Mouse (Mus musculus): ENCODE measurements around the gene Srsf3. TPM values are rescaled to one million over a fixed set of nuclear protein-coding genes. Genes with fewer than 3 reads are reported as not detected.
A peak's percentile ranks its signal among the peaks of the same experiment; 100 is the strongest.

Srsf3 gene
- total and polyA plus RNA-seq, 2 experiments from 2014 or later: 151 to 238 TPM

DNA sequence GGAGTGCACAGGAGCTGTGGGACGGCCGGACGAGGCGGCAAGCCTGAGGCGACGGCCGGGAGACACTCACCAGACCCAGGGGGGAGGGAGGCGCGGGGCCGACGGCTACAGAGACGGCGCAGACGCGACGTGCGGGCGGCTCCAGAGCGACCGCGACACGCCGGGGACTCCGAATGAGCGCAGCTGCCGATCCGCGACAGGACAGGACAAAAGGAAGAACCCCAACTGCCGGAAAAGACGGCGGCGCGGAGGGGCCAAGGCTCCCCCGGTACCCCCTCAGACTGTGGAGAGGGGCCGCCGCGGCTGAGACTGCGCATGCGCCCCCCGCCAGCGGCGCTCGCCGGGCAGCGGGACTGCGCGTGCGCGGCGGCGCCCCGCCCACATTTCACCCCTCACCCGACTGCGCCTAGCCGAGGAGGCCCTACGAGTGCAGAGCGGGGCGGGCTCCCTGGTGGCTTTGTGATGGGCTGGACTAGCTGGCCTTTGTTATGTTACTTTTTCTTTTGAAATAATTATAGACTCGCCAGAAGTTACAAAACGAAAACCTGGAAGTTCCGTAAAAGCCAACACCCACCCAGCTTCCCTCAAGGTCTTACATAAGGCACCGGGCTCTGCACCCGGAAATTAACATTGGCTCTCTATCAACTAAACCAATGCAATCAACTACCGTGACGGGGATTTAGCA lies 24.6 kb upstream of the Srsf3 start, which contains the start of gene Stk38:
Gene Stk38 (minus strand): TSS at position 355 of the 685 bp plus-strand sequence.
- Histone ChIP-seq H3K4me1 (ENCODE audit: control insufficient read depth, insufficient read depth) (0 out of 2 replicates have a peak, but pooled peaks cover 3% of the 10 kb centered on the region), H3K27me3 (ENCODE audit: control insufficient read depth, insufficient read depth, low read length) (no peaks in the 10 kb centered on the region), H3K4me2 (ENCODE audit: low read depth, low read length) (peak within 1 kb of the TSS; percentile 81), H3K9ac (replicated peaks; ENCODE audit: low read depth, low read length) (peak within 1 kb of the TSS; percentile 82), H3K36me3 (replicated peaks; ENCODE audit: control insufficient read depth, insufficient read depth, low read length) (no peaks in the 10 kb centered on the region), H3K9me3 (replicated peaks; ENCODE audit: control insufficient read depth, low read length) (no peaks in the 10 kb centered on the region), H3K4me3 (ENCODE audit: low read depth, low read length) (peak within 1 kb of the TSS; percentile 65), H3K27ac (ENCODE audit: low read depth) (peak within 1 kb of the TSS; percentile 89)
- DNase-seq (ENCODE audit: low spot score) (peak; percentile 82), ATAC-seq (ENCODE audit: insufficient read depth, low read depth) (peak; percentile 92)
- TF ChIP-seq CTCF (IDR thresholded peaks at IDR 0.05; ENCODE audit: low read depth): no peak
- TF ChIP-seq EP300 (IDR thresholded peaks at IDR 0.05; ENCODE audit: low read depth): no peak
- under 1% methylated on average over 60 of the region's 65 CpGs for WGBS

DNA sequence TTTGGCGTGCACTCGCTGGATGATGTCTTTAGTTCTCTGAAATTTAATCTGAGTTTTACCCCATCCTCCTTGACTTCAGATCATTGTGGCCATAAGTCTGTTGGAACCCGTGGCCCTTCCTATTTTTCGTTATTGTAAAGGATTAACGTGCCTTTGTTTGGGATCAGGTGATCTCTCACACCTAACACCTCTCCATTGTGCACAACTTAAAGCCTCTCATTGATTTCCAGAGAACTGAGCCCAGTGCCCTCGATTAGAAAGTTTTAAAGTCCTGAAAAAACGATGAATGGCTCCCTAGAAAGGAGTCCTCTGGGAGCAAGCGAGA lies 24.1 kb upstream of the Srsf3 start:
- TF ChIP-seq CTCF (IDR thresholded peaks at IDR 0.05; ENCODE audit: low read depth): no peak
- TF ChIP-seq EP300 (IDR thresholded peaks at IDR 0.05; ENCODE audit: low read depth): no peak
- H3K4me3 ChIP-seq (ENCODE audit: low read depth, low read length): peak overlapping the region; percentile 65
- ATAC-seq (ENCODE audit: insufficient read depth, low read depth): no peak
- no peaks in the 10 kb centered on the region for H3K9me3 ChIP-seq (replicated peaks; ENCODE audit: control insufficient read depth, low read length)
- no peaks in the 10 kb centered on the region for H3K27me3 ChIP-seq (ENCODE audit: control insufficient read depth, insufficient read depth, low read length)
- H3K36me3 ChIP-seq (replicated peaks; ENCODE audit: control insufficient read depth, insufficient read depth, low read length): no peaks in the 10 kb centered on the region
- DNase-seq (ENCODE audit: low spot score): no peak
- H3K4me1 ChIP-seq (ENCODE audit: control insufficient read depth, insufficient read depth): 0 out of 2 replicates have a peak, but pooled peaks cover 3% of the 10 kb centered on the region
- H3K27ac ChIP-seq (ENCODE audit: low read depth): peak overlapping the region; percentile 89
- peak overlapping the region; percentile 82 for H3K9ac ChIP-seq (replicated peaks; ENCODE audit: low read depth, low read length)
- peak overlapping the region; percentile 81 for H3K4me2 ChIP-seq (ENCODE audit: low read depth, low read length)
- WGBS: 23% methylated on average over 8 of the region's 8 CpGs

DNA sequence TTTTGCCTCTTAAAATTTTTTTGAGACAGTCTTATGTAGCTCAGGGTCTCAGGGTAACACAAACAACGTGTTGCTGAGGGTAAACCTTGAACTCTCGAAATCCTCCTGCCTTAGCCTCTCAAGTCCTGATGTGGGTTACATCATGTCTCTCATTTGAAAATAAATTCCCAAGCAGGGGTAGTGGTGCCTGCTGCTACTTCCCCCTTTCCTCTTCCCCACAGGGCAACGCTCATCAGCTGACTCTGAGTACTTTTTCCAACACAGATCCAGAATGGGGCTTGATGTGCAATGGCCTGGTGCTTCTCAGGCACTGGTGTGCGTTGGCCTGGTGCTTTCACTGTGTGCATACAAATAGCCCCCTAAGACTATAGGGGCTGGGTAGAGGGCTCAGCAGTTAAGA lies 23.2 kb upstream of the Srsf3 start:
- ATAC-seq (ENCODE audit: insufficient read depth, low read depth): no peak
- WGBS: 87% methylated on average over 4 of the region's 4 CpGs
- no peaks in the 10 kb centered on the region for H3K27me3 ChIP-seq (ENCODE audit: control insufficient read depth, insufficient read depth, low read length)

DNA sequence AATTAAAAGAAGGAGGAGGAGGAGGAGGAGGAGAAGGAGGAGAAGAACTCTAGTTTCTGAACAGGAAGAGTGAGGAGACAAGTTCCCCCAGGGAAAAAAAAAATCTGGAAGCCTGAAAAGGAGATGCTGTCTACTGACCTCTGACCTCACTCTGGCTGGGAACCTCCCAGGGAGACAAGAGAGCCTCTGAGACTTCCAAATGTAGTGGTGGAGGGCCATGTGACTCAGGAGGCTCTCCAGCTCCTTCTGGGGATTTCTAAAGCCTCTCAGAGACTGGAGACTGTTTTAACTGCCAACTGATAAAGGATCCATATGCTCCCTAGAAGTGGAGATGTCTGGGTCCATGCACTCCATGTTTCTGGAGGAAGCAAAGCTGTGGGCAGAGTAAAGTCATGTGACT lies 18.2 kb upstream of the Srsf3 start:
- Histone ChIP-seq H3K27me3 (ENCODE audit: control insufficient read depth, insufficient read depth, low read length) (no peaks in the 10 kb centered on the region), H3K4me3 (ENCODE audit: low read depth, low read length) (no peak overlapping the region), H3K9ac (replicated peaks; ENCODE audit: low read depth, low read length) (no peak overlapping the region), H3K9me3 (replicated peaks; ENCODE audit: control insufficient read depth, low read length) (no peaks in the 10 kb centered on the region), H3K36me3 (replicated peaks; ENCODE audit: control insufficient read depth, insufficient read depth, low read length) (no peaks in the 10 kb centered on the region), H3K4me1 (ENCODE audit: control insufficient read depth, insufficient read depth) (no peaks in the 10 kb centered on the region), H3K4me2 (ENCODE audit: low read depth, low read length) (no peak overlapping the region), H3K27ac (ENCODE audit: low read depth) (no peak overlapping the region)
- ATAC-seq (ENCODE audit: insufficient read depth, low read depth) (no peak; the same call in 1 of the 2 replicates), DNase-seq (ENCODE audit: low spot score) (no peak)
- TF ChIP-seq CTCF (IDR thresholded peaks at IDR 0.05; ENCODE audit: low read depth): no peak

More for the DNA sequence above, 23.2 kb upstream of the Srsf3 start:
- TF ChIP-seq EP300 (IDR thresholded peaks at IDR 0.05; ENCODE audit: low read depth) (no peak), CTCF (IDR thresholded peaks at IDR 0.05; ENCODE audit: low read depth) (no peak)
- no peaks in the 10 kb centered on the region for H3K9me3 ChIP-seq (replicated peaks; ENCODE audit: control insufficient read depth, low read length)
- H3K4me3 ChIP-seq (ENCODE audit: low read depth, low read length): no peak overlapping the region
- H3K4me2 ChIP-seq (ENCODE audit: low read depth, low read length): no peak overlapping the region
- DNase-seq (ENCODE audit: low spot score): no peak
- H3K4me1 ChIP-seq (ENCODE audit: control insufficient read depth, insufficient read depth): 0 out of 2 replicates have a peak, but pooled peaks cover 3% of the 10 kb centered on the region
- H3K27ac ChIP-seq (ENCODE audit: low read depth): no peak overlapping the region
- no peak overlapping the region for H3K9ac ChIP-seq (replicated peaks; ENCODE audit: low read depth, low read length)
- H3K36me3 ChIP-seq (replicated peaks; ENCODE audit: control insufficient read depth, insufficient read depth, low read length): no peaks in the 10 kb centered on the region

DNA sequence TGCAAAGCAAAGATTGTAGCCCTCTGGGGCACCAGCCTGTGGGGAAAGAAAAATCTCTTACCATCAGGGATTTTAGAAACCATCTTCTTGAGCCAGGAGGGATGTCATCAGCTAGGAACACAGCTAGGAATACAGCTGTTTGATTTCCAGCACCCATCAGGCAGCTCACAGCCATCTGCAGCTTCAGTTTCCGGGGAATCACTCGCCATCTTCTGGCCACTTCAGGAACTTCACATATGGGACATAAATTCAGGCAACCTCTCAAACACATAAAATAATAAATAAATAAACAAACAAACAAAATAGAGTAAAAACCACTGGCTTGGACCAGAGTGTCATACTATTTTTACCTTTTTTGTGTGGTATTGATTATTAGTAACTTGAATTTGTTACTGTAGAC lies 16.8 kb upstream of the Srsf3 start:
- TF ChIP-seq EP300 (IDR thresholded peaks at IDR 0.05; ENCODE audit: low read depth) (no peak), CTCF (IDR thresholded peaks at IDR 0.05; ENCODE audit: low read depth) (peak; percentile 51)
- Histone ChIP-seq H3K9ac (replicated peaks; ENCODE audit: low read depth, low read length) (no peak overlapping the region), H3K4me1 (ENCODE audit: control insufficient read depth, insufficient read depth) (no peaks in the 10 kb centered on the region), H3K4me3 (ENCODE audit: low read depth, low read length) (no peak overlapping the region), H3K4me2 (ENCODE audit: low read depth, low read length) (no peak overlapping the region), H3K27me3 (ENCODE audit: control insufficient read depth, insufficient read depth, low read length) (no peaks in the 10 kb centered on the region), H3K36me3 (replicated peaks; ENCODE audit: control insufficient read depth, insufficient read depth, low read length) (no peaks in the 10 kb centered on the region), H3K9me3 (replicated peaks; ENCODE audit: control insufficient read depth, low read length) (no peaks in the 10 kb centered on the region), H3K27ac (ENCODE audit: low read depth) (no peak overlapping the region)
- WGBS: 30% methylated on average over 2 of the region's 2 CpGs
- ATAC-seq (ENCODE audit: insufficient read depth, low read depth) (no peak), DNase-seq (ENCODE audit: low spot score) (no peak)

DNA sequence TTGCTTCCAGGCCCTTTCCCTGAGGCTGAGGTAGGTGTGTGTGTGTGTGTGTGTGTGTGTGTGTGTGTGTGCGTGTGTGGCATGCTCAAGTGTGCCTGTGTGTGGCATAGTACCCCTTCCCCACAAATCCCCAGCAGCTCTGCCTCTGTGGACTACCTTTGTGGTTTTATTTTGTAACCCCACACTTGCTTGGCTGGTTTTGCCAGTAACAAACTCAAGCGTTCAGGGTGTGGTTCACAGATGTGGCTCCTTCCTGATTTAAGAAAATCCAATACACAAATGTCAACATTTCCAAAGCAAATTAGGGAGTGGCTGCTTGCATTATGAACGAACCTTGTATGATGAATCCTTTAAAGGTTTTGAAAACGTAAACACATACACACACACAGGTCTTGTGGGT lies 15.7 kb upstream of the Srsf3 start:
- TF ChIP-seq CTCF (IDR thresholded peaks at IDR 0.05; ENCODE audit: low read depth) (no peak), EP300 (IDR thresholded peaks at IDR 0.05; ENCODE audit: low read depth) (no peak)
- Histone ChIP-seq H3K9ac (replicated peaks; ENCODE audit: low read depth, low read length) (no peak overlapping the region), H3K27me3 (ENCODE audit: control insufficient read depth, insufficient read depth, low read length) (no peaks in the 10 kb centered on the region), H3K9me3 (replicated peaks; ENCODE audit: control insufficient read depth, low read length) (no peaks in the 10 kb centered on the region), H3K4me2 (ENCODE audit: low read depth, low read length) (no peak overlapping the region), H3K4me3 (ENCODE audit: low read depth, low read length) (no peak overlapping the region), H3K27ac (ENCODE audit: low read depth) (no peak overlapping the region), H3K4me1 (ENCODE audit: control insufficient read depth, insufficient read depth) (no peaks in the 10 kb centered on the region), H3K36me3 (replicated peaks; ENCODE audit: control insufficient read depth, insufficient read depth, low read length) (no peaks in the 10 kb centered on the region)
- ATAC-seq (ENCODE audit: insufficient read depth, low read depth): no peak
- no peak for DNase-seq (ENCODE audit: low spot score)
- 89% methylated on average over 4 of the region's 4 CpGs for WGBS
